Mouse (Mus musculus): Measurements from ENCODE around the gene Prm2. TPM values are rescaled to one million over a fixed set of nuclear protein-coding genes. Genes with fewer than 3 reads are reported as not detected.
"Not testable (repeated sequence)": the region's sequence is repeated elsewhere in the genome, so short reads cannot be mapped to it uniquely, and the experiment has no call there.

Gene Prm2
- polyA plus RNA-seq, 1 experiment from 2014 or later, result not detected

- Histone ChIP-seq H3K4me1 (ENCODE audit: control insufficient read depth, insufficient read depth, low read length) (peaks cover 15% of the 10 kb centered on the region; the same call in 1 of the 2 replicates), H3K9me3 (ENCODE audit: control insufficient read depth, low read length) (no peaks in the 10 kb centered on the region), H3K9ac (ENCODE audit: low read depth, low read length) (no peak overlapping the region), H3K4me2 (replicated peaks; ENCODE audit: low read depth, low read length) (no peak overlapping the region), H3K27ac (ENCODE audit: low read depth, low read length) (no peak overlapping the region), H3K36me3 (ENCODE audit: control insufficient read depth, insufficient read depth, low read length) (no peaks in the 10 kb centered on the region), H3K4me3 (ENCODE audit: low read length) (no peak overlapping the region), H3K27me3 (ENCODE audit: control insufficient read depth, insufficient read depth, low read length) (0 out of 2 replicates have a peak, but pooled peaks cover 2% of the 10 kb centered on the region)
- no peak for ATAC-seq (ENCODE audit: low FRiP score, low TSS enrichment)
- WGBS, result 74% methylated on average over 3 of the region's 3 CpGs
Observed at GRCm38 (mm10) chr16:10819966-10820365, 24.0 kb upstream of the Prm2 start.

- Histone ChIP-seq H3K9me3 (ENCODE audit: control insufficient read depth, low read length) (no peaks in the 10 kb centered on the region), H3K27me3 (ENCODE audit: control insufficient read depth, insufficient read depth, low read length) (0 out of 2 replicates have a peak, but pooled peaks cover 2% of the 10 kb centered on the region), H3K4me2 (replicated peaks; ENCODE audit: low read depth, low read length) (no peak overlapping the region), H3K4me1 (ENCODE audit: control insufficient read depth, insufficient read depth, low read length) (peaks cover 15% of the 10 kb centered on the region; the same call in 1 of the 2 replicates), H3K36me3 (ENCODE audit: control insufficient read depth, insufficient read depth, low read length) (no peaks in the 10 kb centered on the region), H3K27ac (ENCODE audit: low read depth, low read length) (no peak overlapping the region), H3K9ac (ENCODE audit: low read depth, low read length) (no peak overlapping the region), H3K4me3 (ENCODE audit: low read length) (no peak overlapping the region)
- 87% methylated on average over 4 of the region's 4 CpGs for WGBS
- no peak for ATAC-seq (ENCODE audit: low FRiP score, low TSS enrichment)
Observed at GRCm38 (mm10) chr16:10818579-10819135, 22.7 kb upstream of the Prm2 start.

GRCm38 (mm10) chr16:10814864-10815263, 18.9 kb upstream of the Prm2 start:
- 65% methylated on average over 4 of the region's 4 CpGs for WGBS
- Histone ChIP-seq H3K4me1 (ENCODE audit: control insufficient read depth, insufficient read depth, low read length) (peaks cover under 1% of the 10 kb centered on the region; the same call in 1 of the 2 replicates), H3K27me3 (ENCODE audit: control insufficient read depth, insufficient read depth, low read length) (no peaks in the 10 kb centered on the region), H3K4me2 (replicated peaks; ENCODE audit: low read depth, low read length) (no peak overlapping the region), H3K36me3 (ENCODE audit: control insufficient read depth, insufficient read depth, low read length) (no peaks in the 10 kb centered on the region), H3K27ac (ENCODE audit: low read depth, low read length) (no peak overlapping the region), H3K9ac (ENCODE audit: low read depth, low read length) (no peak overlapping the region), H3K9me3 (ENCODE audit: control insufficient read depth, low read length) (no peaks in the 10 kb centered on the region), H3K4me3 (ENCODE audit: low read length) (no peak overlapping the region)
- peak; percentile 42; the same call in 1 of the 2 replicates for ATAC-seq (ENCODE audit: low FRiP score, low TSS enrichment)

DNA sequence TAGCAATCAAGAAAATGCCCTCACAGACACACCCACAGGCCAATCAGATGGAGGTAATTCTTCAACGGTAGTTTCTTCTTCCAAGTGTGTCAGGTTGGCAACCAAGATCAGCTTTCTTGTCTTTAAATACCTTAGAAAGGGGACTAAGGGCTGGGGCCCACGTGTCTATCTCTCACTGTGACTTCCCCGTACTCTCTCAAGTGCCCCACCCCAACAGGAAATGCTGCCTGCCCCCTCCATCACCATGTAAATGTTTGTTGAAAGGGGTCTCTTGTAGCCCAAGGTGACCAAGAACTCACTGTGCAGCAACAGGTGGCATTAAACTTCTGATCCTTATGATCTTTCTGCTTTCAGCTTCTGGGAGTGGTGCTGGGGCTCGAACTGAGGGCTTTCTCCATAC, 17.8 kb upstream of the Prm2 start:
- Histone ChIP-seq H3K4me2 (replicated peaks; ENCODE audit: low read depth, low read length) (no peak overlapping the region), H3K27me3 (ENCODE audit: control insufficient read depth, insufficient read depth, low read length) (no peaks in the 10 kb centered on the region), H3K9me3 (ENCODE audit: control insufficient read depth, low read length) (no peaks in the 10 kb centered on the region), H3K9ac (ENCODE audit: low read depth, low read length) (no peak overlapping the region), H3K27ac (ENCODE audit: low read depth, low read length) (no peak overlapping the region), H3K4me1 (ENCODE audit: control insufficient read depth, insufficient read depth, low read length) (no peaks in the 10 kb centered on the region), H3K4me3 (ENCODE audit: low read length) (no peak overlapping the region), H3K36me3 (ENCODE audit: control insufficient read depth, insufficient read depth, low read length) (no peaks in the 10 kb centered on the region)
- WGBS, result 81% methylated on average over 4 of the region's 4 CpGs
- no peak for ATAC-seq (ENCODE audit: low FRiP score, low TSS enrichment)

DNA sequence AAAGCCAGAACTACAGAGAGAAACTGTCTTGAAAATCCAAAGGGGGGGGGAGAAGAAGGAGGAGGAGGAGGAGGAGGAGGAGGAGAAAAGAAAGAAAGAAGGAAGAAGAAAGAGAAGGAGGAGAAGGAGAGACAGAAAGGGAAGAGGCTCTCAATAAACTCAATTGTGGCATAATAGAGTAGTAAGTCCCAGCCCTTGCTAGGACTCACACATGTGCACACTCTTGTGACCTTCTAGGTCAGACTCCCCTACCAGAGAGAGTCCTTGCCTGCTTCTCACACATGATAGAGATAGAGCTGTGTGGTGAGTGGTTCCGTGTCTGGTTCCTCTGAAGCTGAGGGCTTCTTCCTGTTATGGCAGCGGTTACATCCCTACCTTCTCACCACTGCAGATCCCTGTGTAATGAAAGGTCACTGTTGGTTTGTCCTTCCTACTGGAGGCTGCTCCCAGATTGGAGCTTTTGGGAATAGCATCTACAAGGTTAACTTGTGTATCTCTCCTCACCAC, 17.0 kb upstream of the Prm2 start, which contains the start of gene Gm11172:
TSS of gene Gm11172 (plus strand) at position 51 of the 507 bp plus-strand sequence.
- ATAC-seq (ENCODE audit: low FRiP score, low TSS enrichment), result no peak
- H3K9me3 ChIP-seq (ENCODE audit: control insufficient read depth, low read length), result no peaks in the 10 kb centered on the region
- 92% methylated on average over 2 of the region's 2 CpGs for WGBS

GRCm38 (mm10) chr16:10810376-10810775, 14.4 kb upstream of the Prm2 start:
- 92% methylated on average over 1 of the region's 1 CpGs for WGBS
- no peak for ATAC-seq (ENCODE audit: low FRiP score, low TSS enrichment)
- no peak overlapping the region for H3K4me3 ChIP-seq (ENCODE audit: low read length)
- H3K27me3 ChIP-seq (ENCODE audit: control insufficient read depth, insufficient read depth, low read length), result no peaks in the 10 kb centered on the region
- no peaks in the 10 kb centered on the region for H3K36me3 ChIP-seq (ENCODE audit: control insufficient read depth, insufficient read depth, low read length)
- no peak overlapping the region for H3K9ac ChIP-seq (ENCODE audit: low read depth, low read length)
- H3K4me1 ChIP-seq (ENCODE audit: control insufficient read depth, insufficient read depth, low read length), result no peaks in the 10 kb centered on the region
- H3K9me3 ChIP-seq (ENCODE audit: control insufficient read depth, low read length), result no peaks in the 10 kb centered on the region
- no peak overlapping the region for H3K27ac ChIP-seq (ENCODE audit: low read depth, low read length)
- H3K4me2 ChIP-seq (replicated peaks; ENCODE audit: low read depth, low read length), result no peak overlapping the region

More for the DNA sequence above, 17.0 kb upstream of the Prm2 start, which contains the start of gene Gm11172:
- no peak within 1 kb of the TSS for H3K4me3 ChIP-seq (ENCODE audit: low read length)
- no peak within 1 kb of the TSS for H3K27ac ChIP-seq (ENCODE audit: low read depth, low read length)
- H3K9ac ChIP-seq (ENCODE audit: low read depth, low read length), result no peak within 1 kb of the TSS
- no peak within 1 kb of the TSS for H3K4me2 ChIP-seq (replicated peaks; ENCODE audit: low read depth, low read length)
- H3K27me3 ChIP-seq (ENCODE audit: control insufficient read depth, insufficient read depth, low read length), result no peaks in the 10 kb centered on the region
- no peaks in the 10 kb centered on the region for H3K4me1 ChIP-seq (ENCODE audit: control insufficient read depth, insufficient read depth, low read length)
- H3K36me3 ChIP-seq (ENCODE audit: control insufficient read depth, insufficient read depth, low read length), result no peaks in the 10 kb centered on the region

GRCm38 (mm10) chr16:10805789-10806527, 10.0 kb upstream of the Prm2 start, which contains the start of gene Prm1:
Gene Prm1, minus strand, starts transcription at chr16:10805839.
- Histone ChIP-seq H3K36me3 (ENCODE audit: control insufficient read depth, insufficient read depth, low read length) (no peaks in the 10 kb centered on the region), H3K9ac (ENCODE audit: low read depth, low read length) (no peak within 1 kb of the TSS), H3K9me3 (ENCODE audit: control insufficient read depth, low read length) (no peaks in the 10 kb centered on the region), H3K27me3 (ENCODE audit: control insufficient read depth, insufficient read depth, low read length) (no peaks in the 10 kb centered on the region), H3K4me2 (replicated peaks; ENCODE audit: low read depth, low read length) (no peak within 1 kb of the TSS), H3K27ac (ENCODE audit: low read depth, low read length) (no peak within 1 kb of the TSS), H3K4me3 (ENCODE audit: low read length) (no peak within 1 kb of the TSS), H3K4me1 (ENCODE audit: control insufficient read depth, insufficient read depth, low read length) (no peaks in the 10 kb centered on the region)
- 76% methylated on average over 10 of the region's 10 CpGs for WGBS
- ATAC-seq (ENCODE audit: low FRiP score, low TSS enrichment), result no peak

DNA sequence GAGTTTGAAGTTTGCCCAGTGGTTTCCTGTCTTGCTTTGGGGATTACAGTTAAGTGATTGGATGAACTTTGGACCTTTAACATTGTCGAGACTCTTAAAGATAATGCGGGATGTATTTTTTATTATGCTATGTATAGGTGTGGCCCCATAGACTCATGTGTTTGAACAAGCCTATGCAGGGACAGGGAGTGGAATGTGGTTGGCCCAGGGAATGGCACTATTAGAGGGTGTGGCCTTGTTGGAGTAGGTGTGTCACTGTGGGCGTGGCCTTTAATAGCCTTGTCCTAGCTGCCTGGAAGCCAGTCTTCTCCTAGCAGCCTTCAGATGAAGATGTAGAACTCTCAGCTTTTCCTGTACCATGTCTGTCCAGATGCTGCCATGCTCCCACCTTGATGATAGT, 6.5 kb upstream of the Prm2 start:
- H3K36me3 ChIP-seq (ENCODE audit: control insufficient read depth, insufficient read depth, low read length); H3K4me3 ChIP-seq (ENCODE audit: low read length); H3K9me3 ChIP-seq (ENCODE audit: control insufficient read depth, low read length); H3K27me3 ChIP-seq (ENCODE audit: control insufficient read depth, insufficient read depth, low read length); H3K9ac ChIP-seq (ENCODE audit: low read depth, low read length); ATAC-seq (ENCODE audit: low FRiP score, low TSS enrichment); H3K4me1 ChIP-seq (ENCODE audit: control insufficient read depth, insufficient read depth, low read length); H3K27ac ChIP-seq (ENCODE audit: low read depth, low read length); H3K4me2 ChIP-seq (replicated peaks; ENCODE audit: low read depth, low read length): not testable (repeated sequence)
- 86% methylated on average over 3 of the region's 3 CpGs for WGBS

- 83% methylated on average over 9 of the region's 9 CpGs for WGBS
- peaks cover 7% of the 10 kb centered on the region; the same call in 1 of the 2 replicates for H3K4me1 ChIP-seq (ENCODE audit: control insufficient read depth, insufficient read depth, low read length)
- no peaks in the 10 kb centered on the region for H3K36me3 ChIP-seq (ENCODE audit: control insufficient read depth, insufficient read depth, low read length)
- H3K9ac ChIP-seq (ENCODE audit: low read depth, low read length), result no peak within 1 kb of the TSS
- no peak within 1 kb of the TSS for H3K4me3 ChIP-seq (ENCODE audit: low read length)
- H3K9me3 ChIP-seq (ENCODE audit: control insufficient read depth, low read length), result no peaks in the 10 kb centered on the region
- no peak within 1 kb of the TSS for H3K4me2 ChIP-seq (replicated peaks; ENCODE audit: low read depth, low read length)
- ATAC-seq (ENCODE audit: low FRiP score, low TSS enrichment), result no peak
- no peaks in the 10 kb centered on the region; the same call in 1 of the 2 replicates for H3K27me3 ChIP-seq (ENCODE audit: control insufficient read depth, insufficient read depth, low read length)
- no peak within 1 kb of the TSS for H3K27ac ChIP-seq (ENCODE audit: low read depth, low read length)
Observed at GRCm38 (mm10) chr16:10790702-10791101, 5.2 kb downstream of the Prm2 start, which contains the start of gene Prm3. Gene Prm3, minus strand, starts transcription at chr16:10790914.
